Mouse (Mus musculus) CH12.LX (cell line): ENCODE results near the gene Gm572.

Experiments
- MXI1 ChIP-seq: IDR thresholded peaks from 2 replicates; pipeline ENCODE4 v1.6.1; 2011; ENCODE audit warnings: mild to moderate bottlenecking, low read depth, low read length, improper control_type of control experiment
- SIN3A ChIP-seq: IDR thresholded peaks from 2 replicates; pipeline ENCODE4 v1.6.1; 2012; ENCODE audit warnings: low read length, improper control_type of control experiment, inconsistent platforms

DNA sequence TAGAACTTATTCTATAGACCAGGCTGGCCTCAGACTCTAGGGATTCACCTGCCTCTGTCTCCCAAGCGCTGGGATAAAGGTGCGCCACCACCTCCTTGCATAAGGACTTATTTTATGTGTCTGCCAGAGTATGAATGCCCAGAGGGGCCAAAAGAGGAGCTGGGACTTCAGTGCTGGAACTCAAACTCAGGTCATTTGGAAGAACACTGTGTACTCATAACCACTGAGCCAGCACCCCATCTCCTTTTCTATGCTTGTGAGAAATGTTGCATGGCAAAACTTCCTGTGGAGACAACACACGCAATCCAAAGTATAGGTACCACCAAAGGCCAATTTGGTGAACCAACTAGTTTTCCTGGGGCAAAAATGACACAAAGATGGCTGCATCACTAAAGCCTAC is 46.4 kb upstream of the Gm572 start:
- no peak for TF ChIP-seq MXI1
- TF ChIP-seq SIN3A = no peak
